Mouse (Mus musculus) embryonic facial prominence, embryonic 12.5 days (tissue): ENCODE measurements around the gene Kcnh1. TPM values are rescaled to one million over a fixed set of nuclear protein-coding genes. Genes with fewer than 3 reads are reported as not detected.

Source experiments
- ATAC-seq: fragments of 200-750 bp; cut with Nextera tagmentation; 2 replicates; pipeline ENCODE4 v1.8.0; 2017; ENCODE audit not compliant: insufficient number of reproducible peaks, insufficient read depth, low FRiP score, low TSS enrichment
- H3K27ac ChIP-seq: fragments of 300-500 bp; sonication (generic); 2 replicates; pipeline ENCODE4 v1.5.1; 2016; ENCODE audit warnings: mild to moderate bottlenecking
- H3K27me3 ChIP-seq: fragments of 300-500 bp; sonication (generic); 2 replicates; pipeline ENCODE4 v1.6.1; 2016; ENCODE audit warnings: mild to moderate bottlenecking, moderate library complexity
- H3K36me3 ChIP-seq: fragments of 300-500 bp; sonication (generic); 2 replicates; pipeline ENCODE4 v1.6.1; 2016; ENCODE audit warnings: mild to moderate bottlenecking
- H3K4me1 ChIP-seq: fragments of 300-500 bp; sonication (generic); 2 replicates; pipeline ENCODE4 v1.6.1; 2016
- H3K4me2 ChIP-seq: fragments of 300-500 bp; sonication (generic); replicated peaks from 2 replicates; pipeline ENCODE4 v1.6.1; 2016; ENCODE audit warnings: mild to moderate bottlenecking, moderate library complexity
- H3K4me3 ChIP-seq: fragments of 300-500 bp; sonication (generic); 2 replicates; pipeline ENCODE4 v1.5.1; 2016; ENCODE audit warnings: mild to moderate bottlenecking
- H3K9ac ChIP-seq: fragments of 300-500 bp; sonication (generic); 2 replicates; pipeline ENCODE4 v1.6.1; 2016; ENCODE audit warnings: mild to moderate bottlenecking, moderate library complexity
- H3K9me3 ChIP-seq: fragments of 300-500 bp; sonication (generic); 2 replicates; pipeline ENCODE4 v1.6.1; 2016; ENCODE audit warnings: mild to moderate bottlenecking, moderate library complexity
- WGBS: fragments of 180-500 bp; shearing (Covaris S2); methylation state at CpG from one replicate; pipeline ENCODE4 v1.1.7; 2016; 5-methylcytosine and 5-hydroxymethylcytosine counted together
- polyA plus RNA-seq: library from polyadenylated mRNA; unstranded; fragments of >200 nt; fragmentation: Nextera tagmentation; extraction: Ambion mirVana; gene quantifications from 2 replicates; pipeline ENCODE4 v1.2.1, GENCODE M21; 2016

The Kcnh1 gene
- polyA plus RNA-seq, 1 experiment from 2014 or later: 0.90 TPM

- H3K36me3 ChIP-seq: no peaks in the 10 kb centered on the region
- no peaks in the 10 kb centered on the region for H3K27me3 ChIP-seq
- WGBS: 70% methylated on average over 4 of the region's 4 CpGs
- no peaks in the 10 kb centered on the region for H3K9me3 ChIP-seq
- no peak overlapping the region for H3K4me3 ChIP-seq
- no peak overlapping the region for H3K9ac ChIP-seq
- no peak overlapping the region for H3K4me2 ChIP-seq
- 0 out of 2 replicates have a peak overlapping the region, but pooled peaks have one; percentile 30 for H3K27ac ChIP-seq
- ATAC-seq: no peak
- 0 out of 2 replicates have a peak, but pooled peaks cover 6% of the 10 kb centered on the region for H3K4me1 ChIP-seq
These were observed 259.2 kb downstream of the Kcnh1 start for GRCm38 (mm10) chr1:192449572-192450351.

GRCm38 (mm10) chr1:192450425-192450824, 259.9 kb downstream of the Kcnh1 start:
- ATAC-seq: no peak
- no peaks in the 10 kb centered on the region for H3K27me3 ChIP-seq
- no peak overlapping the region for H3K4me2 ChIP-seq
- H3K4me1 ChIP-seq: 0 out of 2 replicates have a peak, but pooled peaks cover 7% of the 10 kb centered on the region
- 0 out of 2 replicates have a peak overlapping the region, but pooled peaks have one; percentile 30 for H3K27ac ChIP-seq
- no peak overlapping the region for H3K9ac ChIP-seq
- H3K4me3 ChIP-seq: no peak overlapping the region
- no peaks in the 10 kb centered on the region for H3K9me3 ChIP-seq
- no peaks in the 10 kb centered on the region for H3K36me3 ChIP-seq

GRCm38 (mm10) chr1:192451722-192452121, 261.1 kb downstream of the Kcnh1 start:
- Histone ChIP-seq H3K27me3 (no peaks in the 10 kb centered on the region), H3K4me3 (no peak overlapping the region), H3K27ac (no peak overlapping the region), H3K36me3 (no peaks in the 10 kb centered on the region), H3K4me2 (no peak overlapping the region), H3K4me1 (0 out of 2 replicates have a peak, but pooled peaks cover 7% of the 10 kb centered on the region), H3K9me3 (no peaks in the 10 kb centered on the region), H3K9ac (no peak overlapping the region)
- WGBS: 69% methylated on average over 4 of the region's 4 CpGs
- ATAC-seq: no peak

- 26% methylated on average over 1 of the region's 1 CpGs for whole genome bisulfite sequencing
- Histone ChIP-seq H3K4me2 (no peak overlapping the region), H3K9ac (no peak overlapping the region), H3K9me3 (no peaks in the 10 kb centered on the region), H3K27me3 (no peaks in the 10 kb centered on the region), H3K4me1 (0 out of 2 replicates have a peak, but pooled peaks cover 7% of the 10 kb centered on the region), H3K27ac (no peak overlapping the region), H3K4me3 (no peak overlapping the region), H3K36me3 (no peaks in the 10 kb centered on the region)
- ATAC-seq: no peak
These were observed 263.9 kb downstream of the Kcnh1 start for GRCm38 (mm10) chr1:192454501-192454900.

GRCm38 (mm10) chr1:192454981-192455380, 264.4 kb downstream of the Kcnh1 start:
- no peak overlapping the region for H3K9ac ChIP-seq
- H3K27me3 ChIP-seq: no peaks in the 10 kb centered on the region
- no peaks in the 10 kb centered on the region for H3K36me3 ChIP-seq
- H3K4me1 ChIP-seq: 0 out of 2 replicates have a peak, but pooled peaks cover 7% of the 10 kb centered on the region
- H3K27ac ChIP-seq: no peak overlapping the region
- no peaks in the 10 kb centered on the region for H3K9me3 ChIP-seq
- WGBS: 28% methylated on average over 4 of the region's 4 CpGs
- no peak overlapping the region for H3K4me3 ChIP-seq
- no peak overlapping the region for H3K4me2 ChIP-seq
- ATAC-seq: no peak

- Histone ChIP-seq H3K4me3 (no peak overlapping the region), H3K9me3 (no peaks in the 10 kb centered on the region), H3K27me3 (no peaks in the 10 kb centered on the region), H3K4me1 (0 out of 2 replicates have a peak, but pooled peaks cover 7% of the 10 kb centered on the region), H3K36me3 (no peaks in the 10 kb centered on the region), H3K4me2 (no peak overlapping the region), H3K27ac (no peak overlapping the region), H3K9ac (no peak overlapping the region)
- ATAC-seq: no peak
- WGBS: 72% methylated on average over 3 of the region's 3 CpGs
These were observed 266.5 kb downstream of the Kcnh1 start for GRCm38 (mm10) chr1:192457037-192457436.

- H3K36me3 ChIP-seq: no peaks in the 10 kb centered on the region
- H3K4me1 ChIP-seq: 0 out of 2 replicates have a peak, but pooled peaks cover 7% of the 10 kb centered on the region
- H3K9ac ChIP-seq: 0 out of 2 replicates have a peak overlapping the region, but pooled peaks have one; percentile 10
- no peak overlapping the region for H3K27ac ChIP-seq
- no peaks in the 10 kb centered on the region for H3K9me3 ChIP-seq
- no peak for ATAC-seq
- H3K4me3 ChIP-seq: no peak overlapping the region
- no peaks in the 10 kb centered on the region for H3K27me3 ChIP-seq
- no peak overlapping the region for H3K4me2 ChIP-seq
- 82% methylated on average over 6 of the region's 6 CpGs for WGBS
These were observed 267.1 kb downstream of the Kcnh1 start for GRCm38 (mm10) chr1:192457526-192458206.

- Histone ChIP-seq H3K4me1 (no peaks in the 10 kb centered on the region), H3K4me3 (no peak overlapping the region), H3K9me3 (no peaks in the 10 kb centered on the region), H3K27ac (no peak overlapping the region), H3K4me2 (no peak overlapping the region), H3K9ac (no peak overlapping the region), H3K36me3 (no peaks in the 10 kb centered on the region), H3K27me3 (no peaks in the 10 kb centered on the region)
- no peak for ATAC-seq
- WGBS: 66% methylated on average over 4 of the region's 4 CpGs
These were observed 273.2 kb downstream of the Kcnh1 start for GRCm38 (mm10) chr1:192463732-192464131.

- no peak overlapping the region for H3K9ac ChIP-seq
- ATAC-seq: no peak
These were observed 281.8 kb downstream of the Kcnh1 start for GRCm38 (mm10) chr1:192472366-192472765.

GRCm38 (mm10) chr1:192473134-192473533, 282.6 kb downstream of the Kcnh1 start:
- H3K9me3 ChIP-seq: no peaks in the 10 kb centered on the region; the same call in 1 of the 2 replicates
- no peaks in the 10 kb centered on the region for H3K36me3 ChIP-seq
- no peak overlapping the region for H3K4me2 ChIP-seq
- no peaks in the 10 kb centered on the region for H3K27me3 ChIP-seq
- 93% methylated on average over 6 of the region's 6 CpGs for WGBS
- ATAC-seq: no peak
- no peak overlapping the region for H3K9ac ChIP-seq
- H3K4me3 ChIP-seq: no peak overlapping the region
- H3K4me1 ChIP-seq: no peaks in the 10 kb centered on the region
- no peak overlapping the region for H3K27ac ChIP-seq

More at GRCm38 (mm10) chr1:192472366-192472765, 281.8 kb downstream of the Kcnh1 start:
- H3K9me3 ChIP-seq: no peaks in the 10 kb centered on the region; the same call in 1 of the 2 replicates
- no peak overlapping the region for H3K4me3 ChIP-seq
- no peaks in the 10 kb centered on the region for H3K36me3 ChIP-seq
- H3K27ac ChIP-seq: no peak overlapping the region
- H3K27me3 ChIP-seq: no peaks in the 10 kb centered on the region
- H3K4me2 ChIP-seq: no peak overlapping the region
- no peaks in the 10 kb centered on the region for H3K4me1 ChIP-seq
- 51% methylated on average over 4 of the region's 4 CpGs for WGBS

GRCm38 (mm10) chr1:192476704-192477103, 286.1 kb downstream of the Kcnh1 start:
- no peaks in the 10 kb centered on the region for H3K27me3 ChIP-seq
- no peaks in the 10 kb centered on the region for H3K4me1 ChIP-seq
- no peak overlapping the region for H3K4me2 ChIP-seq
- no peaks in the 10 kb centered on the region; the same call in 1 of the 2 replicates for H3K9me3 ChIP-seq
- H3K9ac ChIP-seq: no peak overlapping the region
- no peaks in the 10 kb centered on the region for H3K36me3 ChIP-seq
- ATAC-seq: no peak
- H3K27ac ChIP-seq: no peak overlapping the region
- WGBS: 61% methylated on average over 7 of the region's 7 CpGs
- H3K4me3 ChIP-seq: no peak overlapping the region

GRCm38 (mm10) chr1:192477556-192477955, 287.0 kb downstream of the Kcnh1 start:
- Histone ChIP-seq H3K4me2 (no peak overlapping the region), H3K4me3 (no peak overlapping the region), H3K9ac (no peak overlapping the region), H3K27me3 (no peaks in the 10 kb centered on the region), H3K27ac (no peak overlapping the region), H3K36me3 (no peaks in the 10 kb centered on the region), H3K9me3 (no peaks in the 10 kb centered on the region; the same call in 1 of the 2 replicates), H3K4me1 (no peaks in the 10 kb centered on the region)
- 66% methylated on average over 6 of the region's 6 CpGs for WGBS
- ATAC-seq: no peak
